Mouse (Mus musculus) CD4-positive helper T cell, adult 2 months (primary cell): ENCODE results near the gene Gm20517.
"Not testable (repeated sequence)": the region's sequence is repeated elsewhere in the genome, so short reads cannot be mapped to it uniquely, and the experiment has no call there.

Experiments used
- DNase-seq: peaks from one replicate; pipeline ENCODE4 v3.0.0-alpha.2; 2012; ENCODE audit warnings: low read depth, missing footprints, low spot score

The Gm20517 gene

DNA sequence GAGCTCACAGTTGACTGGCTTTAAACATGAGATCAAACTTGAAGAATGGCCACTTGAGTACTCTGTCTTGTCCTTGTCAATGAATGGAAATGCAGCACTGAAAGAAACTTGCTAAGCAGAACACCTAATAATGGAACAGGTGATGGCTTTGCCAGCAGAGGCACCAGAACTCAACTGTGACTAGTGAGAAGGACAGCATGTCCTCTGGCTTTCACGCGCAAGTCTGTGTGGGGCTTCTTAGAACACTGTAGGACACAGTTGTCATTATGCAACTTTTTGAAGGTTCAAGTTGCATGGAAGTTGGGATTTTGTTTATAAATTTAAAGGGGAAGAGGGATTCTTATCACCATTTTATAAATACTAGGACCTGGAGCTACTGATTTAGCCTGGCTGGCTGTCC is 13.7 kb downstream of the Gm20517 start:
- no peak for DNase-seq

DNA sequence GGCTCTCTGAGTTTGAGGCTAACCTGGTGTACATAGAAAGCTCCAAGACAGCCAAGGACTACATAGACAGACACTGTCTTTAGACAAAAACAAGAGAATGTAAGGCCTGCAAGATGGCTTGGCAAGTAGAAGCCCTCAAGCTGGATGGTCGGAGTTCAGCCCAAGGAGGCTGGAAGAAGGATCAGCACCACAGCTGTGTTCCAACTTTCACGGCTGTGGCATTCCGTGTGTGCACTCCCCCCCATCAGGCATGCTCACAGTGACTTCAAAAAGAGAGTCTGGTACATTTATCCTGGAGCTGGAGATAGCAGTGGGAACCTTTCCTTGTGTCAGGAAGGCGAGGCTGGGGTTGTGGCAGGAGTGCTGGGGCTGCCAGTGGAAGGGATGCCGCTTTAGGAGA is 14.6 kb downstream of the Gm20517 start:
- DNase-seq = no peak

DNA sequence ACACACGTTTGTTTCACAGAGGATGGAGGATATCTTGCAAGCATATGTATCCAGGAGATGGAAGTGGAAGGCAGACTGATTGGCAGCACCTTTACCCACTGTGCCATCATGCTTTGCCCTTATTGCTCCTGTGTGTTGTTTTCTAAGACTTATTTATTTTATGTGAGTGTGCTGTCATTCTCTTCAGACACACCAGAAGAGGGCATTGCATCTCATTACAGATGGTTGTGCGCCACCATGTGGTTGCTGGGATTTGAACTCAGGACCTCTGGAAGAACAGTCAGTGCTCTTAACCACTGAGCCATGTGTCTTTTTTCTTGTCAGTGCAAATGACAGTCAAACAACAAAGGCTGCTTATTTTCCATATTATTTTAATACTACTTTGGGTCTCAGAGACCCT is 16.4 kb downstream of the Gm20517 start:
- no peak for DNase-seq

DNA sequence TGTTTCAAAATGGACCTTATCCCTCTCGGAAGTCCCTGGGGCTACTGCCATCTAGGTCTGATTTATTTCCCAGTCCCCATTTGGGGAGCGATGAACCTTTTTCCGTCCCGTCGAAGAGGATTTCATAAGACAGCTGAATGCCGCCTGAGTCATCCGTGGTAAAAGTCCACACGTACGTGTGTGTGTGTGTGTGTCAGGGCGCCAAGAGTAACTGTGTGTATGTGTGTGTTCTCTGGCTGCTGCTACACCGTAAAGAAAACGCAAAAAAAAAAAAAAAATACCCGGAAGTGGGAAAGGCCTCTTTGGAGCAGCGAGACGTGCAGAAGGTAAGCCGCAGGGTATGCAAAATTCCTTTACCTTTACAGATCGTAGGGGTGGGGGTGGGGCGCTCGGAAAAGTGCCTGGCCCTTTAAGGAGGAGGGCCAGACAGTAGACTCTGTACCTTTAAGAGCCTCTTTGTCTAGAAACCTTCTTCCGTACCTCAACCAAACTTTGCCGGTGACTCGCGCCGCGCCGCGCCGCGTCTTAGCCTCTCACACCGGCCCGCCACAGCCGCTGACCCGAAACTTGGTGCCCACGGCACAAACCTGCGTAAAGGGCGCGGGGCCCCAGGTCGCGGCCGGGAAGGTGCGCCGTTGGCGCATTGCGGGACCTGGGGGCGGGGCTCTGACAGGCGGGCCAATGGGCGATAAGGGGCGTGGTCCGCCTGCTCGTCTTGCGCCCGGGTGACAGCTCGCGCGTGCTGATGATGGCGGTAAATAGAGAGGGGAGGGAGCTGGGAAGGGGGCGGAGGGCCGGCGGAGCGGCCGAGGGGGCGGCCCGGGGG is 17.7 kb downstream of the Gm20517 start:
- peak; percentile 96 for DNase-seq

DNA sequence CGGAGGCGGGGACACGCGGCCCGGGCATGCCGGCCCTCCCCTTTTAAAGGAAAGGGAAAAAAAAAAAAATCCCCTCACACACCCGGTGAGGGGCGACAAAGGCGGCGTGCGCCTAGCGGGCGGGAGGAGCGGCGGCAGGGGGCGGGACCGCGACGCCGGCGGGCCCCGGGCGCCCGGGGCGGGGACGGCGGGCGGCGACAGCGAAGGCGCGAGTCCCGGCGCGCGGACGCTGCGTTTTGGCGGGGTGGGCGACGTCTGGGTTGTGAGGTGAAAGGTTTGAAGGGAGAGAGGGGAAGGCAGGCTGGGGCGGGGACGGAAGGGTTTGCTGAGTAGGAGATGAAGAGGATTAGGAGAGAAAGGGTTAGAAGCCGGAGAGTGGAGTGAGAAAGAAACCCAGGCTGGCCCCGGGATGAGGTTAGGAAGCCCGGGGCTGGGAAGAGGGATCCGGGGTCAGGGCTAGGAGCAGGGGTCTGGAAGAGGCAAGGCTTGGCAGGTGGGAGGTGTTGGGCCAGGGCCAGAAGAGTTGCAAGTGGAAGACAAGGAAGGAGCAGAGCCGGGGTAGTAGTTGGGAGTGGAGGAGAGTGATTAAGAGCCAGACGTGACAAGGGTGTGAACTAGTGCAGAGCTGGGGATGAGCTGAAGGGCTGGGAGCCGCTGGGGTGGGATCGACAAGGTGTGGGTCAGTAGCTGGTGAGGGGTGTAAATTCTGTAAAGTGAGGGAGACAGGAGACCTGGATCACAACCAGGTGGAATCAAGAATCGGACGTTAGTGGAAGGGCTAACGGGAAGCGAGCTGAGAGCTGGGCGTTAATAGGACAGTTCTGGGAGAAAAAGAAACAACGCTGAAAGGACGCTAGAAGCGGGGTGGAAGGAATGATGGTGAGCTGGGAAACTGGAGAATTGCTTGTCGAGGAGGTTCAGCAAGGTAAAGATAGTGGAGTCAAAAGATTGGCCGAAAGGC is 18.6 kb downstream of the Gm20517 start:
- no peak for DNase-seq

DNA sequence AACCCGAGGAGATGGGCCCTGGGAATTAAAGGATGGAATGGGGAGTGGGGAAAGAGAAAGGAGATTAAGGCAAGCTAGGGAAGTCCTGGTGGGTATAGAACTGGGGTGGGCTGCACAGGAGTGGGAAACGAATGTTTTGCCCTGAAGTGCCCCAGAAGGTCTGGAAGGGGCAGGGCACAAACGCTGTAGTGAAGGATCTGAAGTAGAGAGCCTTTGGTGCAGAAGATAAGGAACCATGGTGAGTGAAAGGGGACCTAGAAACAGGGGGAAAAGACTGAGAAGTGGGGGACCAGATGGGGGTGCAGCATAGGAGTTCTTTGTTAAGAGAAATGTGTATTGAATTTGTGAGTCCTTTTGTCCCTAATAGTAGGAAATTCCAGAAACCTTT is 19.3 kb downstream of the Gm20517 start, which contains the start of gene Usp49:
TSS of gene Usp49 (plus strand) at position 13 of the 388 bp plus-strand sequence.
- DNase-seq = no peak

DNA sequence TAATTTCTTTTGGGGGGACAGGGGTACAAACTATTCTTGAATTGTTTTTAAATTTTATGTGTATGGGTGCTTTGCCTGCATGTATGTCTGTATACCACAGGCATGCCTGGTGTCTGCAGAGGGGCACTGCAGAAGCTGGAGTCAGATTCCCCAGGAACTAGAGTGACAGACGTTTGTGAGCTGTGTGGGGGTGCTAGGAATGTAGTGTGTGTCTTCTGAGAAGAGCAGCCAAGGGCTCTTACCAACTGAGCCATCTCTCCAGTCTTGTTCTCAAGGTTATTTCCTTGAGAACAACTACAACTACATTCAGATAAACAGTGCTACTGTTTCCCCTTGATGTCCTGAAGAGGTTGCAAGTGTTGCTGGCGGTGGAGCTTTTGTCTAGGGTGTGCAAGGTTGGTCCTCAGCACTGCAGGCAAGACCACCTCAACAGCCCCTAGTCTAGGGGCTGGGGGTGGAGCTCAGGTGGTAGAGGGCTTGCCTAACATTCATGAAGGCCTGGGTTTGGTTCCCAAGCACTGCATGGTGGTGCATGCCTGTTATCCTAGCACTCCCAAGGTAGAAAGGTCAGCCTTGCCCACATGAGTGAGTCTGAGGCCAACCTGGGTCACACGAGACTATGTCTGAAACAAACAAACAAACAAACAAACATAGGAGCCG is 20.9 kb downstream of the Gm20517 start:
- DNase-seq = no peak

DNA sequence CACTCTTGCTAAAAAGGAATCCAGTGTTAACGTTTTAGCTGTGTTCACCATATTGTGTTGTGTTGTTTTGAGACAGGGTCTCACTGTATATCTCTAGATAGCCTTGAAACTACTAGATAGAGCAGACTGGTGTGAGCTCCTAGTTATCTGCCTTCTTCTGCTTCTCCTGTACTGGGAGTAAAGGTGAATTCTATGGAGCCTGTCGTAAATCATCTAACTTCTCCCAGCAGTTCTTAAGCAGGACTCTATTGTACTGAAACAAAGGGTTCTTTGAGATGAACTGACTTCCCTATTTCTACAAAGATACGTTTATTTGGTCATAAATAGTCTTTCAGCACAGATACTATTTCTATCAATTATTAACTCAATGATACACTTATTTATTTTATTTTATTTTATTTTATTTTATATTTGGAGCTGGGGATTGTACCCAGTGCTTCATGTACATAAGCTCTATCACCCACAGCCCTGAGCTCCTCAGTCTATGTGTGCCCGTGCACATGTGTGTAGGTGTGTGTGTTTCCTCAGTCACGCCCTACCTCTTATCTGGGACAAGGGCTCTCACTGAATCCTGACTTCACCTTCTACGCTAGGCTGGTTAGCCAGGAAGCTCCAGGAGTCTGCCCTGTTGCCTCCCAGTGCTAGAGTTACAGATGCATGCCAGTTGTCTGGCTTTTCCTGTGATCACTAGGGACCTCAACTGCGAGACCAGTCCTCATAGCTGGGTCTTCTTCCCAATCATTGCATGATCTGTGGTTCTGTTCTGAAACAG is 22.8 kb downstream of the Gm20517 start:
- DNase-seq = no peak

DNA sequence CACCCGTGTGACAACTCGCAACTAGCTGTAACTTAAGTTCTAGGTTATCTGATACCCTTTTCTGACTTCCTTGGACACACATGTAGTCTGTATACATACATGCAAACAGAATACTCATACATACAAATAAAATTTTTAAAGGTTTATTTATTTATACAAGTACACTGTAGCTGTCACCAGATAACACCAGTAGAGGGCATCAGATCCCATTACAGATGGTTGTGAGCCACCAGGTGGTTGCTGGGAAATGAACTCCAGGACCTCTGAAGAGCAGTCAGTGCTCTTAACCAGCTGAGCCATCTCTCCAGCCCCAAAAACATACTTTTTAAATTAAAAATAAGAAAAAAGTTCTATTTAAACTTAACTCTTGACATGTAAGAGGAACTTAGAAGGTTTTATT is 31.6 kb downstream of the Gm20517 start:
- no peak for DNase-seq

DNA sequence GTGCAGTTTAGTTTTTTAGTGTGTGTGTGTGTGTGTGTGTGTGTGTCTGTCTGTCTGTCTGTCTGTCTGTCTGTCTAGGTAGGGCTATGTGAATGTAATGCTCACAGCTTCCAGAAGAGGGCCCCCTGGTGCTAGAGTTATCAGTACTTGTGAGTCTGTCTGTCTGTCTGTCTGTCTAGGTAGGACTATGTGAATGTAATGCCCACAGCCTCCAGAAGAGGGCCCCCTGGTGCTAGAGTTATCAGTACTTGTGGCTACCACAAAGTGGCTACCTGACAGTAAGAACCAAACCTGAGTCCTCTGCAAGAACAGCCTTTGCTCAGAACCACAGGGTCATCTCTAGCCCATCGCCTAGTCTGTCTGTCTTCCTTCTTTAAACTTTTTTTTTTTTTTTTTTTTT is 35.3 kb downstream of the Gm20517 start:
- peak; percentile 80 for DNase-seq

DNA sequence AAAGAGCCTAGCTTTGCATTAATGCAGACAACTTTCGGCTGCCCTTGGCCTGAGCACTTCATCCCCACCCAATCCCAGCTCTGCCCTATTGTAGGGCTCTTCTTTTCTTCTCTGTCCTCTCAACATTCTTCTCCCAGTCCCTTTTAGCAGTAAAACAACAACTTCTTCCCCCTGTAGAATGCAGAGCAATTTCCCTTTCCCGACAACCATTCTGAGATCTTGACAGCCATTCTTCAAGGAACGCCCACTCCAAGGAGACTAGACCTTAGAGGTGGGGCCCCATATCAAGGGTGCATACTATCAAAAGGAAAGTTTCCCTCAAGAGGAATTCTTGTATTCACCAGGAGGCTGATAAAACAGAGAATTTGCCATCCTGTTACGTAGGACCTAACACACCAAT is 37.6 kb downstream of the Gm20517 start:
- DNase-seq = no peak

DNA sequence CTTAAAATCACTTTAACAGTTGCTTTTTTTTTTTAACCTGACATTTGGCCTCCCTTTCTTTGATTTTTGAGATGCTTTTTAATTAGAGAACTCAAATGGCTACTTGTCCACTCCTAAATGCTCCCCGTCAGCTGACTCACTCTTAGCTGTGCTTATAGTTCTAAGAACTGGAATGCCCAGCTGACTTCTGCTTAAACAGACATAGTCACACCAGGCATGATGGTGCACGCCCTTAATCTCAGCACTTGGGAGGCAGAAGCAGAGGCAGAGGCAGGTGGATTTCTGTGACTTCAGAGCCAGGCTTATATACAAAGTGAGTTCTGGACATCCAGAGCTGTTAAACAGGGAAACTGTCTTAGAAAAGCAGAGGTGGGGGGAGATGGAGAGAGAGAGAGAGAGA is 40.6 kb downstream of the Gm20517 start:
- DNase-seq = no peak

DNA sequence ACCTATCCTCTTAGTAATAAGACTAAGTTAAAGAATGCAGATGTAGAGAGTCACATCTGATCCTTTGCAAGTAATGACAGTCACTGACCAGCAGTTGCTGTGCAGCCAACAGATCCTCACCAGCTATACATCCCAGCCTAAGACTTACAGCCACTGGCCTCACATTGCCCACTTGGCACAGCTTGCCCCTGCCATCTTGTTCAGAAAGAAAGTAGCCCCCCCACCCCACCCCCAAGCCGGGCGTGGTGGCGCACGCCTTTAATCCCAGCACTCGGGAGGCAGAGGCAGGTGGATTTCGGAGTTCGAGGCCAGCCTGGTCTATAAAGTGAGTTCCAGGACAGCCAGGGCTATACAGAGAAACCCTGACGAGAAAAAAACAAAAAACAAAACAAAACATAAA is 43.0 kb downstream of the Gm20517 start:
- DNase-seq = not testable (repeated sequence)

DNA sequence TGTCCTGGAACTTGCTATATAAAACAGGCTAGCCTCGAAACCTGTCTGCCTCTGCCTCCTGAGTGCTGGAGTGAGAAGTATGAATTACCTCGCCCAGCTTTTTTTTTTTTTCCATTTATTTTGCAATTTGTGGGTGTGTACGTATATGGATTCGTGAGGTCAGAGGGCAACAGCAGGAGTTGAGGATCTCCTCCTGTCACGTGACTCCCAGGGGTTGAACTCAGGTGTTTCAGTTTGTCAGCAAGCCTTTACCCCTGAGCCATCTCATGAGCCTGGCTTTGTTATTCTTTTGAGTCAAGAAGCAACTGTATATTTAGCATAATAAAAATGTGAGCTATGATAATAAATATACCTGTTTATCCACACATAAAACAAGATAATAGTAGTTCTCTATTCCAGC is 44.3 kb downstream of the Gm20517 start:
- no peak for DNase-seq

DNA sequence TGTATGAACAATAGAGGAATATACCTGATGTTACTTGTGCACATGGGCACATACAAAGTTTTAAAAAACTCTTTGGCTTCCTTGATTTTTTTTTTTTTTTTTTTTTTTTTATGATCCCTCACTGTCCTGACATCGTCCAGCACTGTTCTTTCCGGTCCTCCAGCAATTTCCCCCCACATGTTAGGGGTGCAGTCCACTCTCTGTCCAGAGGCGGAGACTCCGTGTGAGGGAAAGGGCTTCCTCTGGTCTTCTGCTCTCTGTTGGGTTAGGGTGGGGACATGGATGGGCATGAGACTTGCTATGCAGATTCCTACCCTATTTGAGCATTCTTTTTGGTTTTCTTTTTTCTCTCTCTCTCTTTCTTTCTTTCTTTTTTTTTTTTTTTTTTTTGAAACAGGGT is 46.5 kb downstream of the Gm20517 start:
- DNase-seq = no peak

DNA sequence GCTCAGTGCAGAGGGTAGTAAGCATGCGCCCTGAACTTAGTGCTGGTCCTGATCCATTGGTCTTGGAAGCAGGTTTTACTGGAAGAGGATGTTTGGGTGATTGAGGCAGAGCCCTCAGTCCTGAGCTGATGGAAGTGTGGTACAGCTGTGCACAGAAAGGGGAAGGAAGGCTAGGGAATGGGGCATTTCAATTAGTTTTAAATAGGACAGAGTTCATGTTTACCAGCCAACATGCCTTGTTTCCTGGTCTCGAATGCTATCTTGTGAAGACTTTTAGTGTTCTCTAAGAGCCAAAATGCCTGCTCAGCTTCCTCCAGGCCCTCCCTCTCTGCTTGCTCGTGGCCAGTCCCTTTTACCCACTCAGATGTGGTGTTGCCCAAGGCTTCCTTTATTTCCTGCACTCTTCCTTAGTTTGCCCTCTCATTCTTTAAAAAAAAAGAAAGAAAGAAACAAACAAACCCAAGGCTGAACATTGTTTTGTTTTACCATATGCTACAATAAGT is 47.4 kb downstream of the Gm20517 start:
- DNase-seq = no peak

DNA sequence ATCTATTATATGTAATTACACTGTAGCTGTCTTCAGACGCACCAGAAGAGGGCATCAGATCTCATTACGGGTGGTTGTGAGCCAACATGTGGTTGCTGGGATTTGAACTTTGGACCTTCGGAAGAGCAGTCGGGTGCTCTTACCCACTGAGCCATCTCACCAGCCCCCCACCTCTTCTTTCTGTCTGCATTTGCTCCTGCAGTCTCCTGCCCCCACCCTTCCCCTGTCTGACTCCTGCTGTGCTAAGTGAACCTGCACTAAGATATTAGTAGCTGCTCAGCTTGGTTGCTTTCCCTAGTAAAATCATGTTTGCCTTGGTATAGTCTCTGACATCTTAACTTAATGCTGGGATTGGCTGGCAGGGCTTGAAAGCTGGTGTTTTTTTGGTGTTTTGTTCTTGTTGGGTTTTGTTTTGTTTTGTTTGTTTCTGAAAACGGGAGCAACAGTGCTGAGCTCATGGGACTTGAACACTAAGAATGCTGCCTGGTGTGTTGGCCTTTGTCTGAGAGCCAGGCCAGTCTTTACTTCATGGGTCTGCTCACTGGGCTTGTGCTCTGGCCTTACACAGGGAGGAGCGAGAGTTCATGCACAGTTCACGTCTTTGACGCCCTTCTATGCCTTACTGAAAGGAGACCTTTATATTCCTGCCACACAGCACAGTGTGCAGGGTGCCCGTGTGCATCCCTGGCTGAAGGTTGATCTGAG is 51.8 kb downstream of the Gm20517 start:
- DNase-seq = no peak

DNA sequence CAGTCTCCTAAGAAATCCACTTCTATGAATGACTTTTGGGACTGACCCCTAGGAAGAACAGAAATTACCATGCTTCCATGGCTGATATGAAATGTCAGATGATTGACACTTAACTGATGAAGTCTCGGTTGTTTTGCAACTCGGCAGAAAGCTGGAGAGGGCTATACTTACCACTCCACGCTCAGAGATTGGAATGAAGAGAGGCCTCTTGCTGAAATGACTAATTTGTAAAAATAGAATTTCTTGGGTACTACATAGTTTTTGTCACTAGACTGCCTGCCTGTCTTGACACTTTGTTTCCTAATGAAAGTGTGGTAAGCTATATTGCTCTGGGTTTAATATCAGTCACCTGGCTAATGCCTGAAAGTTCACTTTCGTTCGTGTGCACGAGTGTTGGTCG is 53.1 kb downstream of the Gm20517 start:
- DNase-seq = no peak

DNA sequence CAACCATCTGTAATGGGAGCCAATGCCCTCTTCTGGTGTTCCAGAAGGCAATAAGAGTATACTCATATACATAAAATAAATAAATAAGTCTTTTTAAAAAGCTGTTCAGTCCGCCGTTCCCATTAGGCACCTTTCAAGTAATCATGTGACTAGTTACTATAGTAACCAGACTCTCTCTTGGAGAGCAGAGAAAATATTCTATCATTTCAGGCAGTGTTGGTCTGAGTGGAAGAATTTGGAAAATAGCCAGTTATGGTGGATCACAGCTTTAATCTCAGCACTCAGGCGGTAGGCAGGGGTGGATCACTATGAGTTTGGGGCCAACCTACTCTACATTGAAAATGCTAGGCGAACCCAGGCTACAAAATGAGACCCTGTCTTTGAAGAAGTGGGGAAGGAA is 57.8 kb downstream of the Gm20517 start:
- DNase-seq = no peak

DNA sequence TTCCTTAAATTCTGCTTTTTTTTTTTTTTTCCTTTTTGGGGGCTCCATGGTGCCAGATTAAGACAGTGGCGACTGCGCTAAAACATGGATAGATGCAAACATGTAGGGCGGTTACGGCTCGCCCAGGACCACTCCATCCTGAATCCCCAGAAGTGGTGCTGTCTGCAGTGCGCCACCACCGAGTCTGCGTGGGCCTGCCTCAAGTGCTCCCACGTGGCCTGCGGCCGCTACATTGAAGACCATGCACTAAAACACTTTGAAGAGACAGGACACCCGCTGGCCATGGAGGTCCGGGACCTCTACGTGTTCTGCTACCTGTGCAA is 60.6 kb downstream of the Gm20517 start:
- no peak for DNase-seq
